Mouse (Mus musculus): ENCODE results near the gene Itsn2. TPM values are rescaled to one million over a fixed set of nuclear protein-coding genes. Genes with fewer than 3 reads are reported as not detected.
"Not testable (repeated sequence)": the region's sequence is repeated elsewhere in the genome, so short reads cannot be mapped to it uniquely, and the experiment has no call there.

Itsn2 gene
- polyA plus RNA-seq, 1 experiment: 8.9 TPM

- Histone ChIP-seq H3K9me3 (no peaks in the 10 kb centered on the region), H3K4me3 (replicated peaks) (no peak overlapping the region), H3K27me3 (replicated peaks) (no peaks in the 10 kb centered on the region), H3K4me1 (no peaks in the 10 kb centered on the region), H3K36me3 (replicated peaks; ENCODE audit: low read length) (peaks cover 80% of the 10 kb centered on the region)
- TF ChIP-seq GATA1 (IDR thresholded peaks at IDR 0.05; ENCODE audit: borderline replicate concordance, low read length) (no peak), FLI1 (IDR thresholded peaks at IDR 0.05; ENCODE audit: low read length) (no peak)
Observed at GRCm38 (mm10) chr12:4656813-4657212, 64.4 kb downstream of the Itsn2 start.

GRCm38 (mm10) chr12:4664929-4665674 lies 72.7 kb downstream of the Itsn2 start:
- TF ChIP-seq FLI1 (IDR thresholded peaks at IDR 0.05; ENCODE audit: low read length) (no peak), GATA1 (IDR thresholded peaks at IDR 0.05; ENCODE audit: borderline replicate concordance, low read length) (no peak)
- Histone ChIP-seq H3K4me3 (replicated peaks) (no peak overlapping the region), H3K36me3 (replicated peaks; ENCODE audit: low read length) (peaks cover 68% of the 10 kb centered on the region), H3K4me1 (peaks cover 10% of the 10 kb centered on the region), H3K9me3 (no peaks in the 10 kb centered on the region), H3K27me3 (replicated peaks) (no peaks in the 10 kb centered on the region)

DNA sequence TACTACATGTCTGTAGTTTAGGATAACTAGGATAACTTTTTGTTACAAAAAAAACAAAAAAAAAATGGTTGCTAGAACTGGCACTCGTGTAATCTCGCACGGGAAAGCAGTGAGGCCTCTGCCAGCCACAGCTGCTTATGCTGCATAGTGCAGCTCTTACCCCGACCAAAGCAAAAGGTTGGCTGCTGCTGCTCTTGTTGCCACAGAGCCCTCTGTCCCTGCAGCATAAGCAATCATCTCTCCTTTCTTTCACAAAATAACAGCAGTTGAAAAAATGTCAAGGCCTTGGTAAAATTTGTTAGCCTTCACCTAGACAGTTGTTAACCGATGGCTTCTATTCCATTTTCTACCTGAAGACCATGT lies 73.2 kb downstream of the Itsn2 start:
- H3K36me3 ChIP-seq (replicated peaks; ENCODE audit: low read length): peaks cover 69% of the 10 kb centered on the region
- no peaks in the 10 kb centered on the region for H3K9me3 ChIP-seq
- TF ChIP-seq FLI1 (IDR thresholded peaks at IDR 0.05; ENCODE audit: low read length) (no peak), GATA1 (IDR thresholded peaks at IDR 0.05; ENCODE audit: borderline replicate concordance, low read length) (no peak)
- no peaks in the 10 kb centered on the region for H3K27me3 ChIP-seq (replicated peaks)
- H3K4me1 ChIP-seq: peaks cover 12% of the 10 kb centered on the region
- H3K4me3 ChIP-seq (replicated peaks): no peak overlapping the region

DNA sequence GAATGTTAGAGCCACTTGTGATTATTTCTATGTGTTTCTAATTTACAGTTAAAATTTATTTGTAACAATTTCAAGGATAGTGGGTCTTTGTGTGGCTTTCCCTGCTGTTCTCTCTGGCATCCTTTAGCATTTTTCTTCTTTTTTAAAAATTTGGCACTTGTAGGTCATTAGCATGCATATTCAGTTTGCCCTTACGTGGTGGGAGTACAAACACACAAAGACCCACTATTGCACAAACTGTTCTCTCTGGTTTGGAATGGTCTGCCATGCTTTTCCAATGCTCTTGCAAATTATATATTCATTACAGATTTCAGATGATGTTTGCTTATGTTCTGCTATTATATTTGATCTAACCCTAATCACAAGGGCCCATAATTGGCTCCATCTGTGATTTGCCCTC lies 83.9 kb downstream of the Itsn2 start:
- Histone ChIP-seq H3K27me3 (replicated peaks) (no peaks in the 10 kb centered on the region), H3K9me3 (no peaks in the 10 kb centered on the region), H3K4me1 (peaks cover 41% of the 10 kb centered on the region), H3K4me3 (replicated peaks) (no peak overlapping the region), H3K36me3 (replicated peaks; ENCODE audit: low read length) (peaks cover 89% of the 10 kb centered on the region)
- TF ChIP-seq FLI1 (IDR thresholded peaks at IDR 0.05; ENCODE audit: low read length): no peak
- TF ChIP-seq GATA1 (IDR thresholded peaks at IDR 0.05; ENCODE audit: borderline replicate concordance, low read length): no peak

- TF ChIP-seq FLI1 (IDR thresholded peaks at IDR 0.05; ENCODE audit: low read length) (no peak), GATA1 (IDR thresholded peaks at IDR 0.05; ENCODE audit: borderline replicate concordance, low read length) (peak; percentile 98; the same call in 2 of the 3 replicates)
- peaks cover 64% of the 10 kb centered on the region for H3K4me1 ChIP-seq
- H3K4me3 ChIP-seq (replicated peaks): peak overlapping the region; percentile 88
- no peaks in the 10 kb centered on the region for H3K27me3 ChIP-seq (replicated peaks)
- no peaks in the 10 kb centered on the region for H3K9me3 ChIP-seq
- peaks cover 87% of the 10 kb centered on the region for H3K36me3 ChIP-seq (replicated peaks; ENCODE audit: low read length)
Observed at GRCm38 (mm10) chr12:4679971-4680370, 87.5 kb downstream of the Itsn2 start.

DNA sequence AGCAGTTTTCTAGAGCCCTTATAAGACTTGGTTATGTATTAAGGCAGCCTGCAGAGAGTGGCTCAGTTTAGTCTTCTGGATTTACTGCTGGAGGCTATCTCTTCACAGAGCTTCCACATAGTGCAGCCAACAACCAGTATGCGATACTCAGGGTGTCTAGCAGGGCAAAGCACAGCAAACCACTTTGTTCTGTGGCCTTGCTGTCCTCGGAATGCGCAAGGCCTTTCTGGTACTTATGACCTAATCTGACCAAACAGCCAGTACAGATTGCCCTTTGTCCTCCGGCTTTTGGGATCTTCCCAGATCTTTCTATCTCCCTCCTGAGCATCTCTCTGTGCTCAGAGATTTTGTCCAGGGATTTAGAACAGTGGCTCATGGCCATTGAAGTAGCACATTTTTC lies 93.0 kb downstream of the Itsn2 start:
- Histone ChIP-seq H3K36me3 (replicated peaks; ENCODE audit: low read length) (peaks cover 88% of the 10 kb centered on the region), H3K4me1 (peaks cover 83% of the 10 kb centered on the region), H3K27me3 (replicated peaks) (no peaks in the 10 kb centered on the region), H3K9me3 (peaks cover 12% of the 10 kb centered on the region; the same call in 1 of the 2 replicates), H3K4me3 (replicated peaks) (no peak overlapping the region)
- TF ChIP-seq FLI1 (IDR thresholded peaks at IDR 0.05; ENCODE audit: low read length) (no peak), GATA1 (IDR thresholded peaks at IDR 0.05; ENCODE audit: borderline replicate concordance, low read length) (no peak)

GRCm38 (mm10) chr12:4688386-4688785 lies 95.9 kb downstream of the Itsn2 start:
- H3K9me3 ChIP-seq: peaks cover 12% of the 10 kb centered on the region; the same call in 1 of the 2 replicates
- TF ChIP-seq FLI1 (IDR thresholded peaks at IDR 0.05; ENCODE audit: low read length) (no peak), GATA1 (IDR thresholded peaks at IDR 0.05; ENCODE audit: borderline replicate concordance, low read length) (no peak)
- H3K4me3 ChIP-seq (replicated peaks): peak overlapping the region; percentile 23
- H3K4me1 ChIP-seq: peaks cover 80% of the 10 kb centered on the region
- no peaks in the 10 kb centered on the region for H3K27me3 ChIP-seq (replicated peaks)
- H3K36me3 ChIP-seq (replicated peaks; ENCODE audit: low read length): peaks cover 88% of the 10 kb centered on the region

DNA sequence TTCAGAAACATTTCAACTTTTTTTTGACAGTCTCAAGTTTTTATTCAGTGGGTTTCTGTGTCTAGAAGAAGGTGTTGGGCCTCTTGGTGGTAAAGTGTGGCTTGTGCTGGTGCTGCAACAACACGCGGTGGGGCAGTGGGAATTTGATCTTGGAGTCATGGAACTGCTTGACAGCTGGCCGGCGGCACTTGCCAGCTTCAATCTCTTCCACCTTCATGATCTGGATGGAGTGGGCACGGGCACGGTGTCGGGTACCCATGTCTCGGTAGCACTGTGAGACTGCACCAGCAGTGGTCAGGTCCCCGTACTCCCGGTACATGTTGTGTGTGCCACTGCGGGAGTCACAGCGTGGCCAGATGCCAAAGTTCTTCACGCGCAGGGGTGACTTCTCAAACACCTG lies 96.9 kb downstream of the Itsn2 start:
- H3K4me1 ChIP-seq: peaks cover 79% of the 10 kb centered on the region
- H3K9me3 ChIP-seq: peaks cover 12% of the 10 kb centered on the region; the same call in 1 of the 2 replicates
- H3K4me3 ChIP-seq (replicated peaks): no peak overlapping the region
- no peaks in the 10 kb centered on the region for H3K27me3 ChIP-seq (replicated peaks)
- peaks cover 85% of the 10 kb centered on the region for H3K36me3 ChIP-seq (replicated peaks; ENCODE audit: low read length)
- TF ChIP-seq FLI1 (IDR thresholded peaks at IDR 0.05; ENCODE audit: low read length) (no peak), GATA1 (IDR thresholded peaks at IDR 0.05; ENCODE audit: borderline replicate concordance, low read length) (no peak)

- no peak overlapping the region for H3K4me3 ChIP-seq (replicated peaks)
- peaks cover 72% of the 10 kb centered on the region for H3K4me1 ChIP-seq
- H3K27me3 ChIP-seq (replicated peaks): no peaks in the 10 kb centered on the region
- peaks cover 12% of the 10 kb centered on the region; the same call in 1 of the 2 replicates for H3K9me3 ChIP-seq
- no peak for TF ChIP-seq GATA1 (IDR thresholded peaks at IDR 0.05; ENCODE audit: borderline replicate concordance, low read length)
- H3K36me3 ChIP-seq (replicated peaks; ENCODE audit: low read length): peaks cover 79% of the 10 kb centered on the region
Observed at GRCm38 (mm10) chr12:4691193-4691592, 98.8 kb downstream of the Itsn2 start.

DNA sequence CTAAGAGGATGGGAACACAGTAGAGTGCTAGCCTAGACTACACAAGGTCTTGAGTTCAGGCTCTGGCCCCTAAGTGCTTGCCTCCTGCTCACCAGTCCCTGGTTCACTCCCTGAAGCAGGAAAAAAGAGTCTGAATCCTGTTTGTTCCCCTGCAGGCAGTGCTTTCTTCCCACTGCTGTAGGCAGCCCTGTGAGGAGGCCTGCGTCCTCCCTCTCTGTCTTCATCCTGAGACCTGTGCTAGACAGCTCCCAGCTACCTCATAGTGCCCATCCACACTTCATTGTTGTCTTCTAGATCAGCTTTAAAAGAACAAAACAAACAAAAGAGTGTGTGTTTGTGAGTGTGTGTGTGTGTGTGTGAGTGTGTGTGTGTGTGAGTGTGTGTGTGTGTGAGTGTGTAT lies 102.1 kb downstream of the Itsn2 start:
- H3K4me1 ChIP-seq: peaks cover 71% of the 10 kb centered on the region
- H3K27me3 ChIP-seq (replicated peaks): no peaks in the 10 kb centered on the region
- H3K4me3 ChIP-seq (replicated peaks): no peak overlapping the region
- TF ChIP-seq FLI1 (IDR thresholded peaks at IDR 0.05; ENCODE audit: low read length): no peak
- TF ChIP-seq GATA1 (IDR thresholded peaks at IDR 0.05; ENCODE audit: borderline replicate concordance, low read length): no peak
- H3K36me3 ChIP-seq (replicated peaks; ENCODE audit: low read length): peaks cover 85% of the 10 kb centered on the region
- no peaks in the 10 kb centered on the region for H3K9me3 ChIP-seq

DNA sequence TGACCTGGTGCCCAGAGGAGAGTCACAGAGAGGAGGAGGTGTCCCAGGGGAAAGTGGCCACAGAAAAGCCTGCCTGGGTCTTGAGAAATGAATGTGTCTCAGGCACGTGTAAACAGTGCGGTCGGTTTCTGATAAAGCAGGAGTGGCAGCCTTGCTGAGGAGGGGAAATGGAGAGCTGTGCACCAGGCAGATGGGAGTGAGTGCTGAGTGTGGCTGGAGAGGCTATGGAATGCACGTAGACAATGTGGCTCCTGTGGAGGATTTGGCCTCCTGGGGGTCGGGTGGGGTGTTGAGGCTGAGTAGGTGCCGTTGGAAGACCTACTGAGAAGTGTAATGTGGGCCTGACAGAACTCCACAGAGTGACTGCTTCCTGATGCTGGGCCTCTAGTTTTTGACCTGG lies 113.2 kb downstream of the Itsn2 start:
- H3K4me3 ChIP-seq (replicated peaks); H3K27me3 ChIP-seq (replicated peaks); H3K9me3 ChIP-seq: not testable (repeated sequence)
- Histone ChIP-seq H3K36me3 (replicated peaks; ENCODE audit: low read length) (peaks cover 76% of the 10 kb centered on the region), H3K4me1 (peaks cover 12% of the 10 kb centered on the region)
